Mouse (Mus musculus): ENCODE data around the gene Gabbr1.

GRCm38 (mm10) chr17:37093289-37093688 is 47.5 kb downstream of the Gabbr1 start:
- TF ChIP-seq CTCF (IDR thresholded peaks at IDR 0.05; ENCODE audit: control insufficient read depth, insufficient read depth, insufficient read length) (no peak), USF1 (IDR thresholded peaks at IDR 0.05; ENCODE audit: low read depth) (no peak)
